Mouse (Mus musculus) hindbrain, embryonic 10.5 days (tissue): ENCODE data around the gene Tppp. TPM values are rescaled to one million over a fixed set of nuclear protein-coding genes. Genes with fewer than 3 reads are reported as not detected.
"Not testable (repeated sequence)": the region's sequence is repeated elsewhere in the genome, so short reads cannot be mapped to it uniquely, and the experiment has no call there.

Experiments
- DNase-seq: peaks from one replicate; pipeline ENCODE4 v3.0.0-alpha.2; 2017; ENCODE audit warnings: low spot score
- H3K27ac ChIP-seq: fragments of 300-500 bp; sonication (generic); 2 replicates; pipeline ENCODE4 v1.5.1; 2016; ENCODE audit warnings: mild to moderate bottlenecking, moderate library complexity
- H3K27me3 ChIP-seq: fragments of 300-500 bp; sonication (generic); 2 replicates; pipeline ENCODE4 v1.6.1; 2016; ENCODE audit warnings: mild to moderate bottlenecking; ENCODE audit not compliant: poor library complexity, insufficient read depth, severe bottlenecking
- H3K36me3 ChIP-seq: fragments of 300-500 bp; sonication (generic); 2 replicates; pipeline ENCODE4 v1.6.1; 2016; ENCODE audit warnings: mild to moderate bottlenecking, moderate library complexity
- H3K4me1 ChIP-seq: fragments of 300-500 bp; sonication (generic); replicated peaks from 2 replicates; pipeline ENCODE4 v1.6.1; 2016; ENCODE audit warnings: mild to moderate bottlenecking
- H3K4me3 ChIP-seq: fragments of 300-500 bp; sonication (generic); 2 replicates; pipeline ENCODE4 v1.5.1; 2016; ENCODE audit warnings: mild to moderate bottlenecking, moderate library complexity
- H3K9me3 ChIP-seq: fragments of 300-500 bp; sonication (generic); 2 replicates; pipeline ENCODE4 v1.6.1; 2016; ENCODE audit warnings: mild to moderate bottlenecking, moderate library complexity
- WGBS: fragments of 180-500 bp; shearing (Covaris S2); methylation state at CpG from one replicate; pipeline ENCODE4 v1.1.7; 2016; 5-methylcytosine and 5-hydroxymethylcytosine counted together
- polyA plus RNA-seq: library from polyadenylated mRNA; unstranded; fragments of >200 nt; fragmentation: Nextera tagmentation; extraction: Ambion mirVana; gene quantifications from 2 replicates; pipeline ENCODE4 v1.2.1, GENCODE M21; 2016

The Tppp gene
- polyA plus RNA-seq, 1 experiment from 2014 or later = 2.8 TPM

DNA sequence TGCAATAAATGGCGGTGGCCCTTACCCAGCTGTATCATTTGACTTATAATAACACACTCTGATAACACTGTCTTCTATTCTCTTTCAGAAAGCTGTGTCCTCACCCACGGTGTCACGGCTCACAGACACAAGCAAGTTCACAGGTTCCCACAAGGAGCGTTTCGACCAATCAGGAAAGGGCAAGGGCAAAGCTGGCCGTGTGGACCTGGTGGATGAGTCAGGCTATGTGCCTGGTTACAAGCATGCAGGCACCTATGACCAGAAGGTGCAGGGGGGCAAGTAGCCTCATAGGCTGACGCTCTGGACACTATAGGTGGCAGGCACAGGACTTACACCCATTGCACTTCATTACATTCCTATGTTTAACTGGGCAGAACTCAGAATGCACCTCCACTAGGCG lies 21.9 kb downstream of the Tppp start:
- H3K27ac ChIP-seq = no peak overlapping the region
- WGBS = 86% methylated on average over 8 of the region's 8 CpGs
- no peak overlapping the region for H3K4me3 ChIP-seq
- no peaks in the 10 kb centered on the region for H3K27me3 ChIP-seq
- DNase-seq = no peak
- H3K4me1 ChIP-seq = no peaks in the 10 kb centered on the region
- peaks cover 15% of the 10 kb centered on the region; the same call in 1 of the 2 replicates for H3K36me3 ChIP-seq
- no peaks in the 10 kb centered on the region for H3K9me3 ChIP-seq

DNA sequence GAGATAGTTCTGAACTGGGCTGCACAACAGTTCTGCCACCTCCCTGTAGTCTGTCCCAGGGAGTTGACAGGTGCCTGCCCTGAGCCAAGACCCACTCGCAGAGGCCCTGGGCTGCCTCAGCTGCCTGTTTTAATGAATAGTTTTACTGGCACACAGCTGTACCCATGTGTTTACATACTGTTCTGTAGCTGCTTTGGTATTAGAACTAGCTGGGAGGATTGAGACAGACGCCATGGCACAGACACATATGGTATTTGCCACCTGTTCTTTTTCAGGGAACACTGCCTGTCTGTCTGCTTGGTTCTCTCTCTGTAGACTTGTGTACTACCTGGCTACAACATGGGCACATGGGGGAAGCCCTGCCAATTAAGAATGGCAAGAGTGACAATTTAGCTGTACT lies 25.5 kb downstream of the Tppp start:
- Histone ChIP-seq H3K4me3 (no peak overlapping the region), H3K36me3 (peaks cover 44% of the 10 kb centered on the region), H3K9me3 (no peaks in the 10 kb centered on the region), H3K4me1 (no peaks in the 10 kb centered on the region), H3K27me3 (no peaks in the 10 kb centered on the region), H3K27ac (no peak overlapping the region)
- WGBS = 91% methylated on average over 2 of the region's 2 CpGs
- no peak for DNase-seq

GRCm38 (mm10) chr13:74035776-74036175 lies 26.6 kb downstream of the Tppp start:
- WGBS = 90% methylated on average over 2 of the region's 2 CpGs
- Histone ChIP-seq H3K36me3 (peaks cover 54% of the 10 kb centered on the region), H3K9me3 (no peaks in the 10 kb centered on the region), H3K27me3 (no peaks in the 10 kb centered on the region), H3K27ac (no peak overlapping the region), H3K4me3 (no peak overlapping the region), H3K4me1 (no peaks in the 10 kb centered on the region)
- no peak for DNase-seq

DNA sequence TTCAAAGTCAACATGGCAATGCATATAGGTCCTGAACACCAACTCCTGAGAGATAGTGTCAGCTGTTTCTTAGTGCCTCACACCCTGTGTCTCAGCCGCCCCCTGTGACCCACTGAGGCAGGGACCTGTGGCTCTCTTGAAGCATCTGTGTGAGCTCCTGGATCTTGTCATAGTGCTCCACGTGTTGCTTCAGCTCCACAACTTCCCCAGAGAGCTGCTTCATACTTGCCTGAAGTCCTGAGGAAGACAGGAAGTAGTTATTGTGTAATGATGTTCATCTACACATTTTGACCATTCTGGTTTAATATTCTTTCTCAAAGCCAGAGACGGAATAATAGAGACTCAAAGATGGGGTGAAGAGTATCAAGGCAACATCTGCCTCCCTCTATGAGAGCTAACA lies 30.7 kb downstream of the Tppp start:
- DNase-seq = no peak
- Histone ChIP-seq H3K4me1 (no peaks in the 10 kb centered on the region), H3K27ac (no peak overlapping the region), H3K9me3 (no peaks in the 10 kb centered on the region), H3K27me3 (no peaks in the 10 kb centered on the region), H3K4me3 (no peak overlapping the region), H3K36me3 (peaks cover 83% of the 10 kb centered on the region)
- 91% methylated on average over 3 of the region's 3 CpGs for WGBS

GRCm38 (mm10) chr13:74056194-74056593 lies 47.0 kb downstream of the Tppp start:
- Histone ChIP-seq H3K4me3 (no peak overlapping the region), H3K4me1 (peaks cover 4% of the 10 kb centered on the region; the same call in 1 of the 2 replicates), H3K9me3 (no peaks in the 10 kb centered on the region), H3K36me3 (peaks cover 69% of the 10 kb centered on the region), H3K27me3 (no peaks in the 10 kb centered on the region), H3K27ac (no peak overlapping the region)
- 92% methylated on average over 1 of the region's 1 CpGs for WGBS
- no peak for DNase-seq

GRCm38 (mm10) chr13:74058081-74058480 lies 48.9 kb downstream of the Tppp start:
- no peaks in the 10 kb centered on the region for H3K9me3 ChIP-seq
- no peak overlapping the region for H3K27ac ChIP-seq
- H3K4me1 ChIP-seq = peaks cover 7% of the 10 kb centered on the region; the same call in 1 of the 2 replicates
- peaks cover 50% of the 10 kb centered on the region for H3K36me3 ChIP-seq
- no peak overlapping the region for H3K4me3 ChIP-seq
- no peak for DNase-seq
- WGBS = 94% methylated on average over 9 of the region's 9 CpGs
- no peaks in the 10 kb centered on the region for H3K27me3 ChIP-seq

GRCm38 (mm10) chr13:74061613-74062377 lies 52.6 kb downstream of the Tppp start, which contains the start of gene Cep72:
Cep72 (minus strand) TSS chr13:74062299.
- 4% methylated on average over 48 of the region's 48 CpGs for WGBS
- H3K9me3 ChIP-seq = no peaks in the 10 kb centered on the region
- H3K4me1 ChIP-seq = peaks cover 7% of the 10 kb centered on the region; the same call in 1 of the 2 replicates
- no peaks in the 10 kb centered on the region for H3K27me3 ChIP-seq
- DNase-seq = peak; percentile 94
- H3K36me3 ChIP-seq = peaks cover 17% of the 10 kb centered on the region
- peak within 1 kb of the TSS; percentile 86 for H3K4me3 ChIP-seq
- peak within 1 kb of the TSS; percentile 99 for H3K27ac ChIP-seq

DNA sequence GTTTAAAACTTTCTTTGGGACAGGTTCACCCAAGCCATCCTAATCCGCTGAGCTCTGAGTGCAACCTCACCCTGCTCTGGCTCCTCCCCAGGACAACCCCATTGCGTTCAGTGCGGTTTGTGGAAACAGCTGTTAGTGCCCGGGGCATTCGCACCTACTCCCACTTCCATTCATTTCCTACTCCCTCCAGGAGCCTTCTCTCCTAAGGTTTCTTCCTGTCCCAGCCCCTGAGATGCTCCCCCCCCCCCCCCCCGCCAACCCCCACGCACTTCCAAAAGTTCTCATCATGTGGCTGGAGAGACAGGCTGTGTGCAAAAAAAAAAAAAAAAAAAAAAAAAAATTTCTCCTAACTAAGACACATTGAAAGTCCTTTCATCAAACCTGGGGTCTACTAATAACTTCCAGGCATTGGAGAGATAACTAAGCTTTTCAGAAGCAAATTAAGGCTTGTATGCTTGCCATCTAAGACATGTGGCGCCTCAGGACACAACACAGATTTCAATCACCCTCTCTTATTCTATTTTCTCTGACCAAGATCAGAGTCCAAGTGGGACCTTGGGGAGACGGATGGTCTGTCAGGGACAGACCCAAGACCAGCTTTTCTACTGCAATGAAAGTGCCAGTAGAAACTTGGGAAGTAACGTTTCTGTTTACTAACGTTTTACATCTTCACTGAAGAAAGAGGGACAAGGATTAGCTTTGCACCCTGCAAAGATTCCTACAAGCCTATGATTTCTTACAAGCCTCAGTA lies 53.3 kb downstream of the Tppp start:
- Histone ChIP-seq H3K4me3 (peak overlapping the region; percentile 86), H3K27me3 (no peaks in the 10 kb centered on the region), H3K9me3 (no peaks in the 10 kb centered on the region), H3K27ac (peak overlapping the region; percentile 99), H3K4me1 (peaks cover 7% of the 10 kb centered on the region; the same call in 1 of the 2 replicates), H3K36me3 (peaks cover 10% of the 10 kb centered on the region)
- DNase-seq = no peak
- 28% methylated on average over 11 of the region's 11 CpGs for WGBS

- 80% methylated on average over 1 of the region's 1 CpGs for WGBS
- H3K4me1 ChIP-seq = peaks cover 7% of the 10 kb centered on the region; the same call in 1 of the 2 replicates
- no peaks in the 10 kb centered on the region for H3K27me3 ChIP-seq
- peaks cover under 1% of the 10 kb centered on the region; the same call in 1 of the 2 replicates for H3K36me3 ChIP-seq
- no peak for DNase-seq
- no peaks in the 10 kb centered on the region for H3K9me3 ChIP-seq
- H3K4me3 ChIP-seq = no peak overlapping the region
- H3K27ac ChIP-seq = no peak overlapping the region
These were observed 54.3 kb downstream of the Tppp start for GRCm38 (mm10) chr13:74063340-74064050.

- H3K27me3 ChIP-seq = no peaks in the 10 kb centered on the region
- no peak for DNase-seq
- 80% methylated on average over 1 of the region's 1 CpGs for WGBS
These were observed 57.4 kb downstream of the Tppp start for GRCm38 (mm10) chr13:74066576-74066975.

GRCm38 (mm10) chr13:74071244-74071643 lies 62.0 kb downstream of the Tppp start:
- H3K4me3 ChIP-seq, H3K36me3 ChIP-seq, H3K27me3 ChIP-seq, H3K9me3 ChIP-seq, H3K27ac ChIP-seq, DNase-seq, H3K4me1 ChIP-seq: not testable (repeated sequence)
- 70% methylated on average over 1 of the region's 1 CpGs for WGBS

More at GRCm38 (mm10) chr13:74066576-74066975, 57.4 kb downstream of the Tppp start:
- Histone ChIP-seq H3K9me3 (no peaks in the 10 kb centered on the region), H3K36me3 (no peaks in the 10 kb centered on the region), H3K4me3 (no peak overlapping the region), H3K27ac (no peak overlapping the region), H3K4me1 (no peaks in the 10 kb centered on the region)

GRCm38 (mm10) chr13:74071714-74072113 lies 62.5 kb downstream of the Tppp start:
- Histone ChIP-seq H3K9me3 (no peaks in the 10 kb centered on the region), H3K4me3 (no peak overlapping the region), H3K4me1 (no peaks in the 10 kb centered on the region), H3K27me3 (no peaks in the 10 kb centered on the region), H3K36me3 (no peaks in the 10 kb centered on the region), H3K27ac (no peak overlapping the region)
- no peak for DNase-seq
- WGBS = 81% methylated on average over 3 of the region's 3 CpGs
